Mouse (Mus musculus) olfactory bulb, adult 2 months (tissue): ENCODE measurements around the gene Mansc1.

Experiments
- CTCF ChIP-seq: fragments of 200-500 bp; IDR thresholded peaks from 2 replicates; pipeline ENCODE4 v1.5.1; 2012; ENCODE audit warnings: low read depth, mild to moderate bottlenecking, low read length, moderate library complexity; ENCODE audit not compliant: insufficient read depth
- POLR2A ChIP-seq: fragments of 200-500 bp; IDR thresholded peaks from 2 replicates; pipeline ENCODE4 v1.6.1; 2012; ENCODE audit warnings: mild to moderate bottlenecking, low read depth, low read length, moderate library complexity; ENCODE audit not compliant: insufficient read depth

GRCm38 (mm10) chr6:134602371-134603003, 29.8 kb downstream of the Mansc1 start:
- TF ChIP-seq CTCF: no peak
- TF ChIP-seq POLR2A: no peak
